Mouse (Mus musculus) gastrocnemius, postnatal 10 days (tissue): ENCODE data around the gene Adam12. TPM values are rescaled to one million over a fixed set of nuclear protein-coding genes. Genes with fewer than 3 reads are reported as not detected.

Experiments
- DNase-seq: peaks from one replicate; pipeline ENCODE4 v3.0.0; 2021; ENCODE audit warnings: mixed read lengths
- total RNA-seq, 2 experiments: library from RNA; stranded (reverse); gene quantifications; 2 replicates each; pipeline ENCODE4 v1.2.3; 2021

Gene Adam12
- total RNA-seq, 2 experiments from 2014 or later: 12.7 to 22.1 TPM

GRCm38 (mm10) chr7:134079980-134080725, 151.8 kb downstream of the Adam12 start:
- DNase-seq: no peak

DNA sequence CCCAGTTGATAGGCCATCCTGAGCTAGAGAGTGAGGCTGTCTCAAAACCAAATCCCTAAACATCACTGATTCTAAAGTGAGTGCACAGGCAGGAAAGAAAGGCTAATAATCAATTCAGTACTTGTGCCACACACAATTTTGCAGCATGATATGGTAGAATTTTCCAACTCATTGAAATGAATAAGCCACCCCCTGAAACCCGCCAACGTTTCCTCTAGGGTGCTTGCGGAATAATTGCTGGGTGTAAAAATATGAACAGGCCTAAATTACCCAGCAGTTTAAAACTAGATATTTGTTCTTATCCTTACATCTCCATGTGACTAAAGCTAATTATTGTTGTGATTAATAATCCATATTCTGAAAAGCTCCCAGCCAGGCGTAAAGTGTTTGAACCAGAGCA, 154.3 kb downstream of the Adam12 start:
- DNase-seq: no peak

- no peak for DNase-seq
Measured at GRCm38 (mm10) chr7:134073011-134073410, 158.9 kb downstream of the Adam12 start.

DNA sequence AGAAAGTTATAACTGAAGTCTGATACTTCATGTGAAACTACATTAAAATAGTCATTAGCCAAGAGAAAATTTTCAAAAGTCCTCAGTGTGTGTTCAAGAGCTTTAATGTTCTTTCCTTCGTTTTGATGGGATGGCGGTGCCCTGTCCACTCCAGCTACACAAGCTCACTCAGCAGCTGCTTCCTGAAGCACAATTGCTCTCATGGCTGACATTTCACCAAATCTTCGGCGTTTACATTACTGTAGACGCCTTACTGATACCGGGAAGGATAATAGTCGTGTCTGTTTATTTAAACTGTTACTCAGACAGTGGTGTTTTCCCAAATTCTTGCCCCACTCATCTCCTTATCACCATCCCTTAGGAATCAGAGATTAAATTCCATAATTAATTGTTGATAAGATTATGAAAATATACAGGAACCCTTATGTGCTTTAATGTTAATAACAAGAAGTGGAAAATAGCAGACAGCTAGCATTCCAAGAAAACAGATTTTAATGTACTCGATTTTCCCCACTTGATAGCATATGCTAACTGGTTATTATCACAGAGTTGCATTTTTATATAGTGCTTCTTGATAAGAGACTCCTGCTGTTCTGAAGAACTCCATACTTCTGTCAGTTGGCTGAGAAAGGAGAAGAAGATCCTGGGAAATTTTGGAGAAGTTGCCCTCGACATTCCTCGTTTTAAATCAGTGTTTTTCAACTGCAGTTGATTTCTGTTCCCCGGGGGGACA, 160.6 kb downstream of the Adam12 start:
- DNase-seq: no peak

GRCm38 (mm10) chr7:134062629-134063028, 169.3 kb downstream of the Adam12 start:
- no peak for DNase-seq

DNA sequence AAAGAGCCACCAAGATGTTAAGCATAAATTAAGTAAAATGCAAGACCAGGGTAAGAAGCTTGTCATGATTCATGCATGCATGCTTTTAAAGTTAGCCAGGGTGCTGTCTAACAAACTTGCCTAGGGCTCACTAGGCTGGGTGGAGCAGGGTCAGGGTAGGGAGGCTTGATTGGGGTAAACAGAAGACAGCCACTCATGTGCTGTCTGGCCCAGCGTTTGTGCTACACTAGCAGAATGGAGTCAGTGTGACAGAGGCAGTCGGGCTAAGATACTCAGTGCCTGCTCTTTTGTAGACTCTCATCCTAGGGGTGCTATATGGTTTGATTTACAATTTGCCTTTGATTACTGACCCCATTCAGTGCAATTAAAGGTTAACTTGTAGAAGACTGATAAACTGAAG, 179.5 kb downstream of the Adam12 start:
- no peak for DNase-seq

DNA sequence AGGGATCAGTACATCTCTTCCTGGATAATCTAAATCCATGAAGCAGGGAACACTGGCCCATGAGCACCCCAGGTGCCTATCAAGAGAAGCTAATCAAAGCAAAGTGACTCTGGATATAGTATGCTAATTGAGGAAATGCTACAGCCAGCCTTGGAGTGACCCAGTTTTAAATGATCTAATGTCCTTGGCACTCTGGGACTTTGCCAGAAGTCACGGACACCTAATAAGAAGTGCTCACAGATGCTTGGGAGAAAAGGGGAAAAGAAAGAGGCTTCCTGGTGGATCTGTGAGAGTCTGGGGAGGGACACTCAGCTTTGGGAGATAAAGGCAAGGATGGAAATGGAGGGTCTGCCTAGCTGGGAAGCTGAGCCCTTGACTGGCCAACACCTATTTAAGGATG, 181.6 kb downstream of the Adam12 start:
- no peak for DNase-seq

DNA sequence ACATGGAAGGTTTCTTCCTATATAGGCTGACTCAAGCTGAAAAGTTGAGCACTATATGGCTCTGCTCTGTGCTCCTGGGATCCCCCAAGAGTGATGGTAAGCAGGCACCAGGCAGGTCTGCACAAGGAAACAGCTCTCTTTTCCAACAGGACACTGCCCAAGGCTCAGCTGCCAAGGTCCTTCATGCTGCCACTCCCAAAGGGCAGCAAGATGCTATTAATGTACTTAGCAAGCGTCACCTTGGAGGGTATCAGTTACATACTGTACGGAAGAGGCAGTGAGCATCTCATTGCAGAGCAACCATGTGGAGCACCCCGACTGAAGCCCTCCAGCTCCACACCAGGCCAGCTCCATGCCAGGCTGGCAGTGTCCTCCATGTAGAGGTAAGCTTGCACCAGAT, 185.6 kb downstream of the Adam12 start:
- no peak for DNase-seq

- no peak for DNase-seq
Measured at GRCm38 (mm10) chr7:134043576-134043975, 188.4 kb downstream of the Adam12 start.

- no peak for DNase-seq
Measured at GRCm38 (mm10) chr7:134042614-134043013, 189.3 kb downstream of the Adam12 start.

DNA sequence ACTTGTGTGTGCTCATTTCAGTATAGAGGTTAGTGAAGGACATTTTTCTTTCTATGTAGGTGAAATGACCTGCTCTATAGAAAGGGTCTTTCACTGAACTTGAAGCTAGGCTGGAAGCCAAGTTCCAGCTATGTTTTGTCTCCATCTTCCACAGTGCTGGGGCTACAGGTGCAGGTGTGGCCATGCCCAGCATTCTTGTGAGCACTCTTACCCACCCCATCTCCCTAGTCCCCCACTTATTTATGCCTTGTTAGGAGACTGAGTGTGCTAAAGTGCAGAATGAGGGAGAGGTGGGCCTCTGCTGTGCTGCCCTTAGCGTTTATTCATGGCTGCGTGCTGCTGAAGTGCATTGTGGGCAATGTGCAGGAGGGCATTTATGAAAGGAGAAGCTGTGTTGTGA, 198.0 kb downstream of the Adam12 start:
- no peak for DNase-seq

GRCm38 (mm10) chr7:134032959-134033366, 199.0 kb downstream of the Adam12 start:
- DNase-seq: no peak

DNA sequence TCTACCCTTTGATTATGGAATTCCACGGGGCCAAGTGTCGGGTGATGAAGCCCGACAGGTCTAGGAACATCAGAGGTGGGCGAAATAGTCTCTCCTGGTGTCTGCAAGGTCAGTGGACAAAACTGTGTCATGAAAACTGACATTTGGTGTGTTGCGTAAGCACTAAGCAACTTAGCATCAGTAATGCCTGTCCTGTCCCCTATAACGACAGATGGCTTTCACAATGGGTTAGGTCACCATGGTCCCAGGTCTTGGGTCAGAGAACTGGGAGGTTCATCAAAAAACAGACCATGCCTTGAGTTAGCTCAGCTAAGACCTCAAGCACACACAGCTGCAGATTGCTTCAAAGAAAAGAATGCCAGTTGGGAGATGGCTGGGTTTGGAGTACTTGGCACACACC, 200.2 kb downstream of the Adam12 start:
- DNase-seq: no peak

DNA sequence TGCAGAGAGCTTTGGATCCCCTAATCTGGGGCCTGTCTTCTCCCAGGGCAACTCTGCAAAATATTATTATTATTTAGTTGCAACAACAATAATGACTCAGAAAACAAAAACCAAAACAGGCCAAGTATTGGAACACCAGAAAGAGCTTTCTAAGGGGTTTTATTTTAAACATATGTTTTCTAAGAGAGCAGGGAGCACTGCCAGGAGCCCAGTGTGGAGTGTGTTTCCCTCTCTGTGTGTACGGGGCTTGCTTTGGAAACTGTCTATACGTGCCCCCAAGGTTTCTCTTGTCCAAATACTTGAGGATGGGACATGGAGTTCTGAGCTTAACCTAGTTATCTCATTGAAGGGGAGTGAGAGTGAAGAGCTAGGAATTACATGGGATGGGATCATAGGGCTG, 200.7 kb downstream of the Adam12 start:
- DNase-seq: no peak

- DNase-seq: no peak
Measured at GRCm38 (mm10) chr7:134028281-134028830, 203.6 kb downstream of the Adam12 start.

- no peak for DNase-seq
Measured at GRCm38 (mm10) chr7:134027020-134027415, 204.9 kb downstream of the Adam12 start.

DNA sequence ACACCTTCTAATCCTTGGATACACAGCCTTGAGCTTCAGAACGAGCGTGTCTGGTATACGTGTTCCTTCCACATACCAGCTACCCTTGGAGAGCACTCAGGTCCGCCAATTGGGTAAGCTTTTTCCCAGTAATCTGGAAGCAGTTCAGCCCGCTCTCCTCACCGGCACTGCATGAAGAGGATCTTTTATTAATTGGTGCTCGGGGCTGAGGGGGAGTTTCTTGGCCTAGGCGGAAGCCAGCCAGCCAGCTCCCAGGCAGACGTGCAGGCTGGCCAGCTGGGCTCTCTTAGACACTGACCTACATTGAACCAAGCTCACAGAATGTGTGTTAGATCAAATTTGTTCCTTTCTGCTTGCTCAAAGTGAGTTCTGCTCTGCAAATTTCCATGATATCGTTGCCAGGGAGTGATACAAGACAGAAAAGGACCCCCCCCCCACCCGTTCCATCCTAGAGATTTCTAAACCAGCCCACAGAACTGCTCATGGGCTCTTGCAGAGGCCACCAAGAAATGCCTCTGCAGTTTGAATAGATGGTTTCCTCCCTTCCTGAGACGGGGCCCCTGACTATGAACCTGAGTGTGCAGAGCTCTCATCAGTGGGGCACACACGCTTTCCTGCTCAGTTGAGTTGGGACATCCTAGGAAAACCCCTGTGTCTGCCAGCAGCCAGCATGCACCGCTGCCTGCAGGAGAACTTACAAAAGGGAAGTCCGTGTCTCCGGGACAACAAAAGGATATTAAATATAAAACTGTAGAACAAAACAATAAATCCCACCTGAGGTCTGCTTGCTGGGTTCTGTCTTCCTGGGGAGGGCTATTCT, 205.5 kb downstream of the Adam12 start:
- peak; percentile 67 for DNase-seq

GRCm38 (mm10) chr7:134022157-134022885, 209.6 kb downstream of the Adam12 start:
- no peak for DNase-seq

- no peak for DNase-seq
Measured at GRCm38 (mm10) chr7:134015226-134015625, 216.7 kb downstream of the Adam12 start.

DNA sequence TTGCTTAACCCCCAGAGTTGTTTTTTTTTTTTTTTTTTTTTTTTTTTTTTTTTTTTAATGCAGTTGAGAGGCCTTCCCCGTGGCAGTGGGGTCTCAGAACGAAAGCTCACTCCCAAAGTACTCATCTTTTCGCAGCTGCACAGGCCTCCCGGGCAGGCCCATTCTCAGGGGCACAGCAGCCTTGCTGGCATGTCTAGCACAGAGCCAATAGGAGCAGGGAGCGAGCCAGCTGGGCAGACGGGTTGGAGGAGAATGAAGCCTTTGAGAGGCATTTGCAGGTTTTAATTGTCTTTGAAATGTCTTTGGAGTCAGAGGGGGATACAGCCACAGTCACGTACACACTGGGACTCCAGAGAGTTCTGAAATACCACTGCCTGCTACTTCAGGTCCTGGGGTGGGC, 217.2 kb downstream of the Adam12 start:
- no peak for DNase-seq

DNA sequence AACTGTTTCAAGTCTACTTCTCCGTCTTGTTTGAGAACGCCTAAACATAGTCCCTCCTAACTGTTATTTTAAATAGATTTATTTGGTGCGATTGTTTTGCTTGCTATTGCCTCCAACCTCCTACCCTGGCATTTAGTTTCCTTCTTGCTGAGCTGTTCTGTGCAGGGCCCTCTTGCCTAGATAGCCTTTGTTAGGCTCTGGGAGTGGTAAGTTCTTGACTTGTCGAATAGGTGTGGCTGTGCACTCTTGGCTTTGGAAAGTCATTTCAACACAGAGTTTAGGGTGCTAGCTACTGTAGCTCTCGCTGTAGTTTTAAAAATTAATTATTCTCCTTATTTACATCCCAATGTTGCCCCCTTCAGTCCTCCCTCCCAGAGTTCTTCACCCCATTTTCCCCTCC, 222.8 kb downstream of the Adam12 start:
- DNase-seq: no peak

DNA sequence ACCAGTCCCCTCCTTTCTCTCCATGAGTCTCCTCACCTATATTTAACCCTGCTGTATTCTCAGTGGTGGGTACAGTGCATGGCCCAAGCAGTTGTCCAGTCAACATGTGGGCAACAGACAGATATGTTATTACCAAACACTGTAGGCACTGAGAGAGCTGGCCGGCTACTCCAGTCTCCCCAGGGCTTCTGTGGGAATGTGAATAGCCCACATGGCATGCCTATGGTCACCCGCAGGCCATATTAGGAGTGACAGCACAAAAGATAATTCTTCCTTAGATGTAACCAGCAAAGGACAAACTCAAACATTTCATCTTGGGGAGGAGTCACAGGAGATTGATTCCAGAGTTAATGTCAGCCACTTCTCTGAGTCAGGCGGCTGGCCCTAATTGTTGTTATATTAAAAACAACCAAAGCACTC, 224.0 kb downstream of the Adam12 start:
- DNase-seq: no peak
